Mouse (Mus musculus) stomach, postnatal 0 days (tissue): ENCODE measurements around the gene Alx3.

ENCODE experiments used
- CTCF ChIP-seq: IDR thresholded peaks from 2 replicates; pipeline ENCODE4 v1.5.1; 2016; ENCODE audit warnings: antibody characterized with exemption, low read depth, mild to moderate bottlenecking, moderate library complexity
- EP300 ChIP-seq: optimal IDR thresholded peaks from 2 replicates; pipeline ENCODE3; 2016; ENCODE audit warnings: antibody characterized with exemption

DNA sequence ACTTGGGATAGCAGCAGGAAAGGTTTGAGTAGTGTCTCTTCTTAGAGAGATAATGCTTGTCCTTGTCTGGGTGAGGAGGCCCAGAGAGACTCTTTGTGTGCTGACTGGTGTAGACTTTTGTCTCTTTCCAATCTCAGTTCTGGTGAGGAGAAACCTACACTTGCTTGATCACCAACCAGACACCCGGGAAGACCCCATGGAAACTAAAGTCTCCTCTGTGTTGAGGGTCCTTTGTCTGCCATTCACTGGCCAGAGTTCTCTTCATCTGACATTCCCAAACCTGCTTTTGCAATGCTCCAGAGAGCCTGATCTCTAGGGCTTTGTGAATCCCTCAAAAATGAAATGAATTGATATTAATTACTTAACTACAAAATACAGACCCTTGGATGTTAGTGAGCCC is 10.9 kb upstream of the Alx3 start:
- TF ChIP-seq CTCF (no peak), EP300 (no peak)
